Mouse (Mus musculus): ENCODE measurements at regions not wholly inside any gene's neighbourhood (a gene's known extent, or its start where the extent isn't known, plus 50 kb on each side); places are given as distances from the start of the nearest gene placed in this dataset.

GRCm38 (mm10) chr7:37337616-37338015 is 435.8 kb downstream of the Zfp536 start:
- DNase-seq (ENCODE audit: low spot score): no peak

- DNase-seq (ENCODE audit: low spot score): no peak
These were observed 435.4 kb downstream of the Zfp536 start for GRCm38 (mm10) chr7:37338067-37338501.

- DNase-seq (ENCODE audit: low spot score): no peak
These were observed 430.8 kb downstream of the Zfp536 start for GRCm38 (mm10) chr7:37342613-37343012.

GRCm38 (mm10) chr7:37343021-37343593 is 430.3 kb downstream of the Zfp536 start:
- DNase-seq (ENCODE audit: low spot score): no peak

- no peak for DNase-seq (ENCODE audit: low spot score)
These were observed 429.7 kb downstream of the Zfp536 start for GRCm38 (mm10) chr7:37343691-37344233.

- DNase-seq (ENCODE audit: low spot score): peak; percentile 75
These were observed 427.4 kb downstream of the Zfp536 start for GRCm38 (mm10) chr7:37346041-37346440.

- DNase-seq (ENCODE audit: low spot score): peak; percentile 90
These were observed 415.6 kb downstream of the Zfp536 start for GRCm38 (mm10) chr7:37357647-37358395.

- DNase-seq (ENCODE audit: low spot score): no peak
These were observed 414.9 kb downstream of the Zfp536 start for GRCm38 (mm10) chr7:37358492-37358891.

GRCm38 (mm10) chr7:37359473-37359872 is 414.0 kb downstream of the Zfp536 start:
- no peak for DNase-seq (ENCODE audit: low spot score)

- no peak for DNase-seq (ENCODE audit: low spot score)
These were observed 413.3 kb downstream of the Zfp536 start for GRCm38 (mm10) chr7:37360171-37360570.

GRCm38 (mm10) chr7:37361802-37362441 is 411.5 kb downstream of the Zfp536 start:
- DNase-seq (ENCODE audit: low spot score): peak; percentile 28

GRCm38 (mm10) chr7:37362879-37363278 is 410.6 kb downstream of the Zfp536 start:
- DNase-seq (ENCODE audit: low spot score): no peak

GRCm38 (mm10) chr7:37363629-37364175 is 409.7 kb downstream of the Zfp536 start:
- DNase-seq (ENCODE audit: low spot score): no peak

- no peak for DNase-seq (ENCODE audit: low spot score)
These were observed 409.2 kb downstream of the Zfp536 start for GRCm38 (mm10) chr7:37364221-37364620.

- no peak for DNase-seq (ENCODE audit: low spot score)
These were observed 407.4 kb downstream of the Zfp536 start for GRCm38 (mm10) chr7:37366006-37366405.

- DNase-seq (ENCODE audit: low spot score): no peak
These were observed 403.7 kb downstream of the Zfp536 start for GRCm38 (mm10) chr7:37369698-37370097.

- DNase-seq (ENCODE audit: low spot score): peak; percentile 77
These were observed 399.6 kb downstream of the Zfp536 start for GRCm38 (mm10) chr7:37373864-37374263.

GRCm38 (mm10) chr7:37375044-37375443 is 398.4 kb downstream of the Zfp536 start:
- DNase-seq (ENCODE audit: low spot score): no peak

- DNase-seq (ENCODE audit: low spot score): no peak
These were observed 397.9 kb downstream of the Zfp536 start for GRCm38 (mm10) chr7:37375591-37375990.

- DNase-seq (ENCODE audit: low spot score): no peak
These were observed 397.2 kb downstream of the Zfp536 start for GRCm38 (mm10) chr7:37376207-37376606.

- peak; percentile 25 for DNase-seq (ENCODE audit: low spot score)
These were observed 395.4 kb downstream of the Zfp536 start for GRCm38 (mm10) chr7:37377889-37378521.

- DNase-seq (ENCODE audit: low spot score): no peak
These were observed 385.6 kb downstream of the Zfp536 start for GRCm38 (mm10) chr7:37387871-37388270.

Data from urinary bladder, postnatal 14 days (tissue).